Comparison of ENCODE assay signal across 14 mouse cellular contexts in the genomic region with DNA sequence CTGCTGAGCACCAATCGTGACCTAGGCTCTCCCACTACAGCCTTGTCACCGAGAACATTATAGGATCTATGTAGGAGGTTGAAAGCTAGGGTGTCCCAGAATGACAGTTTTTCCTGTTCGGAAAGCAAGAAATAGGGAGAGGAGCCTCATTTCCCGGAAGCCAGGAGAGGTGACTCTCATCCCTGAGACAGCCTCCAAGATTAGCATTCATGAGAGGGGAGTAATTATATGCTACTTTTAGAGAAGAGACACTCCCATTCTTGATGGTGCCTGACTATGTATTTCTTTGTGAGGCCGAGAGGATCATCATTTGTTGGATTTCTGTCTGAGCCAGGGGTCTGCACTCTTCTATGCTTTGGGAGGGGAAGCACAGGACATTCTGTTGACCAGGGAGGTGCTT. TPM values are rescaled to one million over a fixed set of nuclear protein-coding genes. Genes with fewer than 3 reads are reported as not detected.
A peak's percentile ranks its signal among the peaks of the same experiment; 100 is the strongest.
DNase-seq lines count a peak whose midpoint lies in the region; ATAC-seq and TF ChIP-seq lines count a peak whose summit lies in the region.
"Had no signal": no experiment of that assay in that cellular context is flagged by ENCODE, and none has a peak within 500 bp of the region (broad histone marks: within the 10 kb centered on the region; RNA-seq: fewer than 3 reads in every experiment).

No protein-coding gene starts in this region.

- H3K27ac ChIP-seq in forebrain, embryonic 10.5 days = peak overlapping the region; percentile 30; the same call in 1 of the 2 replicates
- H3K27ac ChIP-seq in forebrain, embryonic 13.5 days = peak overlapping the region; percentile 83
- H3K27ac ChIP-seq in hindbrain, embryonic 15.5 days (replicated peaks) = peak overlapping the region; percentile 82
- peak overlapping the region; percentile 76 for H3K27ac ChIP-seq in midbrain, postnatal 0 days (ENCODE audit: low read depth, low read length)
- H3K27ac ChIP-seq in kidney, embryonic 15.5 days = no peak overlapping the region
- H3K27ac ChIP-seq: intestine, embryonic 15.5 days; limb, embryonic 13.5 days had no signal

- DNase-seq in forebrain, embryonic 10.5 days (ENCODE audit: extremely low spot score, low spot score) = no peak
- no peak for DNase-seq in midbrain, postnatal 0 days (ENCODE audit: low spot score)
- DNase-seq in thymus, postnatal 25 days = no peak
- DNase-seq in adipocyte (ENCODE audit: low spot score) = no peak
- DNase-seq: cerebellum, adult 8-10 months; heart, adult 18-20 months; kidney, postnatal 10 days; lung, postnatal 4 days had no signal

- no peaks in the 10 kb centered on the region for H3K27me3 ChIP-seq in forebrain, embryonic 10.5 days (ENCODE audit: poor library complexity, severe bottlenecking)
- no peaks in the 10 kb centered on the region for H3K27me3 ChIP-seq in forebrain, embryonic 13.5 days
- H3K27me3 ChIP-seq in hindbrain, embryonic 15.5 days = no peaks in the 10 kb centered on the region
- no peaks in the 10 kb centered on the region for H3K27me3 ChIP-seq in midbrain, postnatal 0 days (ENCODE audit: insufficient read depth, low read length)
- no peaks in the 10 kb centered on the region for H3K27me3 ChIP-seq in kidney, embryonic 15.5 days
- H3K27me3 ChIP-seq: intestine, embryonic 15.5 days; limb, embryonic 13.5 days had no signal

- H3K4me2 ChIP-seq in forebrain, embryonic 13.5 days = peak overlapping the region; percentile 24; the same call in 1 of the 2 replicates
- no peak overlapping the region for H3K4me2 ChIP-seq in hindbrain, embryonic 15.5 days
- H3K4me2 ChIP-seq in midbrain, postnatal 0 days (ENCODE audit: low read depth, low read length, poor library complexity, severe bottlenecking) = no peak overlapping the region
- H3K4me2 ChIP-seq in kidney, embryonic 15.5 days = no peak overlapping the region
- H3K4me2 ChIP-seq: intestine, embryonic 15.5 days; limb, embryonic 13.5 days had no signal

- H3K36me3 ChIP-seq in forebrain, embryonic 10.5 days (replicated peaks) = peaks cover 36% of the 10 kb centered on the region
- H3K36me3 ChIP-seq in forebrain, embryonic 13.5 days (ENCODE audit: poor library complexity, severe bottlenecking) = peaks cover 43% of the 10 kb centered on the region
- H3K36me3 ChIP-seq in hindbrain, embryonic 15.5 days = peaks cover 33% of the 10 kb centered on the region
- H3K36me3 ChIP-seq in midbrain, postnatal 0 days (ENCODE audit: insufficient read depth, low read length) = peaks cover 19% of the 10 kb centered on the region
- no peaks in the 10 kb centered on the region for H3K36me3 ChIP-seq in kidney, embryonic 15.5 days
- H3K36me3 ChIP-seq: intestine, embryonic 15.5 days; limb, embryonic 13.5 days had no signal

- peaks cover 15% of the 10 kb centered on the region for H3K4me1 ChIP-seq in forebrain, embryonic 10.5 days
- H3K4me1 ChIP-seq in forebrain, embryonic 13.5 days = peaks cover 20% of the 10 kb centered on the region
- H3K4me1 ChIP-seq in hindbrain, embryonic 15.5 days (replicated peaks) = peaks cover 19% of the 10 kb centered on the region
- H3K4me1 ChIP-seq in midbrain, postnatal 0 days (ENCODE audit: insufficient read depth, low read length) = peaks cover 6% of the 10 kb centered on the region; the same call in 1 of the 2 replicates
- no peaks in the 10 kb centered on the region for H3K4me1 ChIP-seq in kidney, embryonic 15.5 days
- H3K4me1 ChIP-seq: intestine, embryonic 15.5 days; limb, embryonic 13.5 days had no signal

- no peak overlapping the region for H3K4me3 ChIP-seq in forebrain, embryonic 10.5 days
- H3K4me3 ChIP-seq in forebrain, embryonic 13.5 days = no peak overlapping the region
- H3K4me3 ChIP-seq in hindbrain, embryonic 15.5 days = no peak overlapping the region
- no peak overlapping the region for H3K4me3 ChIP-seq in midbrain, postnatal 0 days (ENCODE audit: low read depth, low read length)
- H3K4me3 ChIP-seq in kidney, embryonic 15.5 days (replicated peaks) = no peak overlapping the region
- H3K4me3 ChIP-seq: intestine, embryonic 15.5 days; limb, embryonic 13.5 days; myocyte had no signal

- no peaks in the 10 kb centered on the region for H3K9me3 ChIP-seq in forebrain, embryonic 10.5 days
- no peaks in the 10 kb centered on the region for H3K9me3 ChIP-seq in forebrain, embryonic 13.5 days (replicated peaks)
- H3K9me3 ChIP-seq in hindbrain, embryonic 15.5 days = no peaks in the 10 kb centered on the region
- H3K9me3 ChIP-seq in midbrain, postnatal 0 days (ENCODE audit: low read length) = no peaks in the 10 kb centered on the region
- no peaks in the 10 kb centered on the region for H3K9me3 ChIP-seq in kidney, embryonic 15.5 days (replicated peaks)
- H3K9me3 ChIP-seq: intestine, embryonic 15.5 days; limb, embryonic 13.5 days had no signal

- H3K9ac ChIP-seq in forebrain, embryonic 13.5 days = no peak overlapping the region
- H3K9ac ChIP-seq in hindbrain, embryonic 15.5 days = no peak overlapping the region
- no peak overlapping the region for H3K9ac ChIP-seq in midbrain, postnatal 0 days (replicated peaks; ENCODE audit: low read length, poor library complexity, severe bottlenecking)
- no peak overlapping the region for H3K9ac ChIP-seq in kidney, embryonic 15.5 days
- H3K9ac ChIP-seq: intestine, embryonic 15.5 days; limb, embryonic 13.5 days had no signal

- TF ChIP-seq CTCF in midbrain, postnatal 0 days (IDR thresholded peaks at IDR 0.05) = no peak

- 79% methylated on average over 5 of the region's 5 CpGs for WGBS in forebrain, embryonic 10.5 days
- WGBS in forebrain, embryonic 13.5 days = 53% methylated on average over 5 of the region's 5 CpGs
- 36% methylated on average over 5 of the region's 5 CpGs for WGBS in hindbrain, embryonic 15.5 days
- 38% methylated on average over 5 of the region's 5 CpGs for WGBS in midbrain, postnatal 0 days
- WGBS in kidney, embryonic 15.5 days = 75% methylated on average over 5 of the region's 5 CpGs

- peak; percentile 44 for ATAC-seq in forebrain, embryonic 13.5 days
- peak; percentile 23; the same call in 1 of the 2 replicates for ATAC-seq in hindbrain, embryonic 15.5 days (ENCODE audit: low FRiP score, low read depth)
- peak; percentile 34; the same call in 1 of the 2 replicates for ATAC-seq in midbrain, postnatal 0 days (ENCODE audit: low FRiP score)
- no peak for ATAC-seq in kidney, embryonic 15.5 days (replicated peaks; ENCODE audit: low FRiP score)
- ATAC-seq: intestine, embryonic 15.5 days had no signal

RNA-seq across cellular contexts. Expression of gene Fez1, which starts 60.0 kb away (rescaled TPM):
- 184 and 186 TPM in 2 replicates for polyA plus RNA-seq in forebrain, embryonic 10.5 days (2016; fragmentation: Nextera tagmentation; extraction: Ambion mirVana)
- 601 and 607 TPM in 2 replicates for polyA plus RNA-seq in forebrain, embryonic 13.5 days (2015; fragmentation: Nextera tagmentation; extraction: Ambion mirVana)
- 533 and 554 TPM in 2 replicates for polyA plus RNA-seq in hindbrain, embryonic 15.5 days (2015; fragmentation: Nextera tagmentation; extraction: Ambion mirVana)
- total RNA-seq in midbrain, postnatal 0 days (2014; rRNA removed) = 371 and 469 TPM in 2 replicates
- polyA plus RNA-seq in midbrain, postnatal 0 days (2015; fragmentation: Nextera tagmentation; extraction: Ambion mirVana) = 530 and 548 TPM in 2 replicates
- polyA plus RNA-seq in kidney, embryonic 15.5 days (2015; fragmentation: Nextera tagmentation; extraction: Ambion mirVana) = 5.1 and 7.2 TPM in 2 replicates

Comparison
In these comparisons a context has a peak if more than half of its experiments do, and no peak if none do; other contexts are left out.
1. RNA of gene Fez1, which starts 60.0 kb away (polyA plus RNA-seq): 601 to 607 TPM in forebrain, embryonic 13.5 days, 533 to 554 TPM in hindbrain, embryonic 15.5 days, 530 to 548 TPM in midbrain, postnatal 0 days and 184 to 186 TPM in forebrain, embryonic 10.5 days; 5.1 to 7.2 TPM in kidney, embryonic 15.5 days; every median in the first group is over 10 times any median in the second.